Mouse (Mus musculus) hindbrain, embryonic 11.5 days (tissue): ENCODE measurements around the gene Fam173a. TPM values are rescaled to one million over a fixed set of nuclear protein-coding genes. Genes with fewer than 3 reads are reported as not detected.

Source experiments
- ATAC-seq: fragments of 200-750 bp; cut with Nextera tagmentation; 2 replicates; pipeline ENCODE4 v1.8.0; 2017; ENCODE audit warnings: mild to moderate bottlenecking, moderate TSS enrichment, moderate library complexity; ENCODE audit not compliant: low FRiP score
- DNase-seq: peaks from one replicate; pipeline ENCODE4 v3.0.0-alpha.2; 2015; ENCODE audit warnings: low spot score
- H3K27ac ChIP-seq: fragments of 300-500 bp; sonication (generic); 2 replicates; pipeline ENCODE4 v1.5.1; 2014; ENCODE audit warnings: mild to moderate bottlenecking, low read depth, low read length
- H3K27me3 ChIP-seq: fragments of 300-500 bp; sonication (generic); 2 replicates; pipeline ENCODE4 v1.6.1; 2014; ENCODE audit warnings: mild to moderate bottlenecking, low read length, moderate library complexity, mixed read lengths; ENCODE audit not compliant: control insufficient read depth, insufficient read depth
- H3K36me3 ChIP-seq: fragments of 300-500 bp; sonication (generic); 2 replicates; pipeline ENCODE4 v1.6.1; 2014; ENCODE audit warnings: mild to moderate bottlenecking, low read length, moderate library complexity, mixed read lengths; ENCODE audit not compliant: control insufficient read depth, insufficient read depth
- H3K4me1 ChIP-seq: fragments of 300-500 bp; sonication (generic); replicated peaks from 2 replicates; pipeline ENCODE4 v1.6.1; 2014; ENCODE audit warnings: low read length, mixed read lengths; ENCODE audit not compliant: control insufficient read depth, insufficient read depth
- H3K4me2 ChIP-seq: fragments of 300-500 bp; sonication (generic); replicated peaks from 2 replicates; pipeline ENCODE4 v1.6.1; 2014; ENCODE audit warnings: mild to moderate bottlenecking, low read depth, low read length
- H3K4me3 ChIP-seq: fragments of 300-500 bp; sonication (generic); 2 replicates; pipeline ENCODE4 v1.5.1; 2014; ENCODE audit warnings: low read depth, low read length
- H3K9ac ChIP-seq: fragments of 300-500 bp; sonication (generic); 2 replicates; pipeline ENCODE4 v1.6.1; 2014; ENCODE audit warnings: low read depth, low read length
- H3K9me3 ChIP-seq: fragments of 300-500 bp; sonication (generic); 2 replicates; pipeline ENCODE4 v1.6.1; 2016; ENCODE audit warnings: low read length; ENCODE audit not compliant: control insufficient read depth
- WGBS: fragments of 180-500 bp; shearing (Covaris S2); extraction: QIAGEN DNeasy Blood & Tissue Kit; methylation state at CpG from one replicate; pipeline ENCODE4 v1.1.7; 2014; 5-methylcytosine and 5-hydroxymethylcytosine counted together
- polyA plus RNA-seq: library from polyadenylated mRNA; unstranded; fragments of >200 nt; fragmentation: Nextera tagmentation; extraction: Ambion mirVana; gene quantifications from 2 replicates; pipeline ENCODE4 v1.2.1, GENCODE M21; 2014

The Fam173a gene
- 64.8 and 70.9 TPM in 2 replicates for polyA plus RNA-seq

- Histone ChIP-seq H3K27me3 (no peaks in the 10 kb centered on the region), H3K4me1 (peaks cover 23% of the 10 kb centered on the region), H3K4me2 (peak within 1 kb of the TSS; percentile 95), H3K9ac (peak within 1 kb of the TSS; percentile 88), H3K36me3 (no peaks in the 10 kb centered on the region), H3K27ac (peak within 1 kb of the TSS; percentile 94), H3K4me3 (peak within 1 kb of the TSS; percentile 78), H3K9me3 (no peaks in the 10 kb centered on the region)
- ATAC-seq, result 0 out of 2 replicates have a peak, but pooled peaks have one; percentile 46
- DNase-seq, result no peak
- WGBS, result under 1% methylated on average over 14 of the region's 14 CpGs
Measured at GRCm38 (mm10) chr17:25792615-25793014, at the start of gene Fam173a. Fam173a (minus strand) TSS chr17:25792901.

GRCm38 (mm10) chr17:25841117-25841880, 48.6 kb upstream of the Fam173a start, which contains the start of gene Gm20683:
Gm20683 (minus strand) TSS chr17:25841763.
- 94% methylated on average over 22 of the region's 22 CpGs for WGBS
- H3K9ac ChIP-seq, result no peak within 1 kb of the TSS
- ATAC-seq, result no peak

DNA sequence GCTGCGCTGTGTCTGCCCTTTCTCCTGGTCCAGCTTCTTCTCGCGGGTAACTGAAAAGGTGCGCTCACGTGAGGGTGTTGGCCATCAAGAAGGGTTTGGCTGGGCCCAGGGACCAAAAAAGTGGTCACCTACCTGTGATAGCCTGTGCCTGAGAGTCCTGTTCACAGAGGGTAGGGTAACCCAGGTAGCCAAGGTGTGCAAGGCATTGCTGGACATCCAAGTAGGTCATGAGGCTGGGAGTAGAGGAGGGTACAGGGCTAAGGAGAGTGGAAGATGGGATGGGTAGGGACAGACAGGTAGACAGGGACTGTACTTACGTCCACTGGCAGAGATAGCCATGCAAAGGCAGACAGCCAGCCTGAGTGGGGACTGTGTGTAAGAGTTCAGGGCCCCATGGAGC, 47.8 kb upstream of the Fam173a start:
- Histone ChIP-seq H3K9ac (no peak overlapping the region), H3K4me1 (peaks cover 17% of the 10 kb centered on the region), H3K4me3 (no peak overlapping the region), H3K9me3 (no peaks in the 10 kb centered on the region), H3K27me3 (no peaks in the 10 kb centered on the region), H3K27ac (no peak overlapping the region), H3K4me2 (no peak overlapping the region), H3K36me3 (peaks cover 24% of the 10 kb centered on the region)
- ATAC-seq (no peak), DNase-seq (no peak)
- 96% methylated on average over 6 of the region's 6 CpGs for WGBS

More at GRCm38 (mm10) chr17:25841117-25841880, 48.6 kb upstream of the Fam173a start, which contains the start of gene Gm20683:
- no peak within 1 kb of the TSS for H3K27ac ChIP-seq
- peaks cover 13% of the 10 kb centered on the region for H3K4me1 ChIP-seq
- no peaks in the 10 kb centered on the region for H3K9me3 ChIP-seq
- no peaks in the 10 kb centered on the region for H3K27me3 ChIP-seq
- no peak within 1 kb of the TSS for H3K4me3 ChIP-seq
- no peak for DNase-seq
- no peak within 1 kb of the TSS for H3K4me2 ChIP-seq
- peaks cover 24% of the 10 kb centered on the region for H3K36me3 ChIP-seq

DNA sequence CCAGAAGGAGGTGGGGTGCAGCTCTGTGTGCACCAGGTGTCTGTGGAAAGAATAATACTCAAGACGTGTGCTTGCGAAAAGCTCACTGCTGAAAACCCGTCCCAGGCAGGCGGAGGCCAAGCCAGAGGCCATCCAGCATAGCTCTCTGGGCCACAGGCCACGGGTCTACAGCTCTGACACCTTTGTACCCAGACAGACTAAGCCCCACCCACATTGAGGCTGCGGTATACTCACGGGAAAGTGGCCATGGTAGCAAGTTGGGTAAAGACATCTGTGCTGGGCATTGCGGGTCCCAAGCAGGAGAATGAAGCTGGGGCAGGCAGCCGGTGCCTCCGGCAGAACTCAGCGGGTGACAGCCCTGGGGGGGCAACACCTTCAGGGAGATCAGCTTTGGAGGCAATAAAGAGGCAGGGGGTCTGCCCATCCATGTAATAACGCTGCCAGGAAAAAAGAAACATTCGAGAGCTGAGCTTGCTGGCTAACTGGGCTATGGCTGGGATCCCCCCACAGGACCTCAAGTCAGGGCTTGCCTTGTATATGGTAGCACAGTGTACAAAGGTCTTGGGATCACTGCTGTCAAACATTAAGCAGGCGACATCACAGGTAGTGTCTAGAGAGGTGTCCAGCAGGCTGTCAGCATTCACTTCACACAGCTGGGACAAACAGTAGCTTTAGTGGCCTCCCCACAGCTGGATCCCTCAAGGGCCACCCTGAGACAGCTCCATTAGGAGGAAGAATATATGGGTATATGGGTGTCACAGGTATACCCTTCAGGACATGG, 46.9 kb upstream of the Fam173a start:
- Histone ChIP-seq H3K27ac (no peak overlapping the region), H3K9me3 (no peaks in the 10 kb centered on the region), H3K36me3 (peaks cover 27% of the 10 kb centered on the region), H3K9ac (no peak overlapping the region), H3K4me1 (peaks cover 21% of the 10 kb centered on the region), H3K4me3 (no peak overlapping the region), H3K27me3 (no peaks in the 10 kb centered on the region), H3K4me2 (no peak overlapping the region)
- ATAC-seq, result no peak
- no peak for DNase-seq
- WGBS, result 84% methylated on average over 14 of the region's 14 CpGs

- no peak overlapping the region for H3K4me2 ChIP-seq
- DNase-seq, result no peak
- no peaks in the 10 kb centered on the region for H3K9me3 ChIP-seq
- 86% methylated on average over 4 of the region's 4 CpGs for WGBS
- no peak overlapping the region for H3K9ac ChIP-seq
- H3K27ac ChIP-seq, result peak overlapping the region; percentile 27; the same call in 1 of the 2 replicates
- H3K4me1 ChIP-seq, result peaks cover 28% of the 10 kb centered on the region
- no peak for ATAC-seq
- H3K27me3 ChIP-seq, result no peaks in the 10 kb centered on the region
- H3K36me3 ChIP-seq, result peaks cover 27% of the 10 kb centered on the region
- H3K4me3 ChIP-seq, result no peak overlapping the region
Measured at GRCm38 (mm10) chr17:25838904-25839303, 46.2 kb upstream of the Fam173a start.

DNA sequence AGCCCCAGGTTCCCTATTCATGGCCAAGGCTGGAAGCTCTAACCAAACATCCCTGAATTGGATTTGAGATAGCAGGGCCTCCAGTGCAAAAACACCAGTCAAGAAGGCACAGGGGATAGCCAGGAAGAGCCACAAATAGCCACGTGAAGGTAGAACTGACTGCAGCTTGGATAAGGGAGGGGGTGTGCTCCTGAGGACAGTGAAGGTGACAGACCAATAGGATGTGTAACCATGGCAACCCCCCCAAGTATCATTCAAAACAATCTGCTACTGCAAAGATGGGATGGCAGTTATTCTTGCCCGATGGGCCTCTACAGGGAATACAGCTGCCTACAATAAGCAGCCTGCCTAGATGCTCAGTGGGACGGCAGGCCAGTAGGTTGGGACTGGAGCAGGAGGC, 44.8 kb upstream of the Fam173a start:
- Histone ChIP-seq H3K4me3 (no peak overlapping the region), H3K9ac (no peak overlapping the region; the same call in 1 of the 2 replicates), H3K27ac (peak overlapping the region; percentile 66), H3K4me2 (peak overlapping the region; percentile 76; the same call in 1 of the 2 replicates), H3K4me1 (peaks cover 29% of the 10 kb centered on the region), H3K36me3 (peaks cover 27% of the 10 kb centered on the region), H3K27me3 (no peaks in the 10 kb centered on the region), H3K9me3 (no peaks in the 10 kb centered on the region)
- ATAC-seq (no peak), DNase-seq (peak; percentile 47)
- WGBS, result 28% methylated on average over 3 of the region's 3 CpGs

DNA sequence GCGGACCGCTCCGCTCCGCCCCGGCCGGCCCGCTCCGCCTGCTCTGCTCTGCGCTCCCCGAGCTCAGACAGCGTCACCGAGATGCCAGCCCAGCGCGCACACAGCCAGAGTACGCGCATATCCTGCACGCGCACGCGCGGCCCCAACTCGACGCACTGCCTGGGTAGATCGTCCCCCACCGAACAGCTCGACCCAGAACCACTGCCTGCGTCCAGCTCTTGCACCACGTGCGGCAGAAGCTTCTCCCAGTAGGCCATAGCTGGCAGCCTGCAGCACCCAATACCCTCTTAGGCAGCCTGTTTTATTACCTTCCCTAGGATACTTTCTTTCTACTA, 44.3 kb upstream of the Fam173a start, which contains the start of gene Rhbdl1:
TSS of gene Rhbdl1 (minus strand) at position 220 of the 335 bp plus-strand sequence.
- Histone ChIP-seq H3K27me3 (no peaks in the 10 kb centered on the region), H3K27ac (peak within 1 kb of the TSS; percentile 66), H3K4me2 (peak within 1 kb of the TSS; percentile 76), H3K9ac (peak within 1 kb of the TSS; percentile 68), H3K4me3 (peak within 1 kb of the TSS; percentile 31), H3K36me3 (peaks cover 26% of the 10 kb centered on the region), H3K9me3 (no peaks in the 10 kb centered on the region), H3K4me1 (peaks cover 29% of the 10 kb centered on the region)
- ATAC-seq (0 out of 2 replicates have a peak, but pooled peaks have one; percentile 8), DNase-seq (peak; percentile 73)
- 3% methylated on average over 24 of the region's 29 CpGs for WGBS

DNA sequence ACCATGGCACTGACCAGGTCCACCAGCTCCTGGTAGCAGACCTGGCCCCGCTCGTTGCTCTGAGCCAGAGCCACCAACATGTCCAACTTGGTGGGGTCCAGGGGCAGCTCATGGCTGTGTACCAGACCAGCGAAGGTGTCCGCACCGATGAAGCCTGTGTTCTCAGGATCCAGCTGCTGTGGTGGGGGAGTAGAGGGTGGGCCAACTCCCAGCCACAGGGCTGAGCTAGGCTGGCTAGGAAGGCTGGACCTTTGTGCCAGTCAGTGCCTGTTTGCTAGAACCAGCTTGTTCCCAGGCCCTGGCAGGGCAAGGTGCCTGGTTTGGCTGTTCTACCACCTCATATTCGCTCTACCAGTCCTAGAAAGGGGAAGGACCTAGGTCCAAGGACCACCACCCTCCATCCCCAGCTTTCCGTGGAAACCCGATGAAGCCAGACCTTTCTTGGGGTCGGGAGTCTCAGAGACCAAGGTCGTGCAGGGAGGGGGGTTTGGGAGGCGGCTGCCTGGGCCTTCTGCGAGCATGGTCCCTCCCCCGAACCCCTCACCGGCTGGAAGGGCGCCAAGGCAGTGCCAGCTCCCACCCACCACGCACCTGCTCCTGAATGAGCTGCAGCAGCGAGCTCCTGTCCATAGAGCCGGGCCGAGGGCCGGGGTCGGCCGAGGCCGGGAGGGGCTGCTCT, 43.8 kb upstream of the Fam173a start:
- Histone ChIP-seq H3K4me1 (peaks cover 33% of the 10 kb centered on the region), H3K27ac (peak overlapping the region; percentile 66)
- WGBS, result 27% methylated on average over 21 of the region's 23 CpGs

More for the DNA sequence above, 43.8 kb upstream of the Fam173a start:
- Histone ChIP-seq H3K9ac (peak overlapping the region; percentile 68), H3K36me3 (peaks cover 23% of the 10 kb centered on the region), H3K4me2 (peak overlapping the region; percentile 76), H3K9me3 (no peaks in the 10 kb centered on the region), H3K4me3 (peak overlapping the region; percentile 31), H3K27me3 (no peaks in the 10 kb centered on the region)
- ATAC-seq (no peak), DNase-seq (no peak)
